Mouse (Mus musculus): ENCODE results near the gene Cldn13.

DNA sequence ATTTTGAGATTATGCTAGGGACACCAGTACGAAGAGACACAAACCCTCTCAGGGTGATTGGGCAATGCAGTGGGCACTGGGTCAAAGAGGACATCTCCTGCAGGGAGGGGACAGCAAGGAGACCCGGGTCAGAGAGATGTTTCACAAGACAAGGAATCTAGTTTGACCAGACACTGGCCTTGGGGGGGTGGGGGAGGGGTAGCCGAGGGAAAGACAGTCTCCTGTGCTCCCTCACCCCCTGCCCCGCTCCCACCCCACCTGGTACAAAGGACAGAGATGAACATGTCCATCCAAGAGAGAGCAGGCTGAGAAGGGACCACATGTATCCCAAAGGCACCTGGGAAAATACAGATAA, 32.7 kb upstream of the Cldn13 start:
- TF ChIP-seq POLR2AphosphoS5 (IDR thresholded peaks at IDR 0.05; ENCODE audit: insufficient replicate concordance, low read depth, low read length) (no peak), GATA1 (IDR thresholded peaks at IDR 0.05; ENCODE audit: borderline replicate concordance, low read length) (no peak), CTCF (IDR thresholded peaks at IDR 0.05; ENCODE audit: low read depth, low read length) (no peak)

Data from G1E (cell line).